Mouse (Mus musculus) neural tube, embryonic 15.5 days (tissue): ENCODE data around the gene Ccdc88c. TPM values are rescaled to one million over a fixed set of nuclear protein-coding genes. Genes with fewer than 3 reads are reported as not detected.
A peak's percentile ranks its signal among the peaks of the same experiment; 100 is the strongest.

Source experiments
- ATAC-seq: fragments of 200-750 bp; cut with Nextera tagmentation; 2 replicates; pipeline ENCODE4 v1.8.0; 2017; ENCODE audit warnings: mild to moderate bottlenecking, moderate TSS enrichment, moderate library complexity; ENCODE audit not compliant: low FRiP score
- H3K27ac ChIP-seq: fragments of 300-500 bp; sonication (generic); replicated peaks from 2 replicates; pipeline ENCODE4 v1.5.1; 2015; ENCODE audit warnings: mild to moderate bottlenecking, inconsistent platforms
- H3K27me3 ChIP-seq: fragments of 300-500 bp; sonication (generic); replicated peaks from 2 replicates; pipeline ENCODE4 v1.6.1; 2015; ENCODE audit warnings: inconsistent platforms
- H3K36me3 ChIP-seq: fragments of 300-500 bp; sonication (generic); 2 replicates; pipeline ENCODE4 v1.6.1; 2015; ENCODE audit warnings: inconsistent platforms
- H3K4me1 ChIP-seq: fragments of 300-500 bp; sonication (generic); 2 replicates; pipeline ENCODE4 v1.6.1; 2015; ENCODE audit warnings: inconsistent platforms
- H3K4me2 ChIP-seq: fragments of 300-500 bp; sonication (generic); 2 replicates; pipeline ENCODE4 v1.6.1; 2015; ENCODE audit warnings: inconsistent platforms, mild to moderate bottlenecking, moderate library complexity
- H3K4me3 ChIP-seq: fragments of 300-500 bp; sonication (generic); replicated peaks from 2 replicates; pipeline ENCODE4 v1.5.1; 2015; ENCODE audit warnings: mild to moderate bottlenecking, inconsistent platforms
- H3K9ac ChIP-seq: fragments of 300-500 bp; sonication (generic); replicated peaks from 2 replicates; pipeline ENCODE4 v1.6.1; 2015; ENCODE audit warnings: mild to moderate bottlenecking, inconsistent platforms
- H3K9me3 ChIP-seq: fragments of 300-500 bp; sonication (generic); replicated peaks from 2 replicates; pipeline ENCODE4 v1.6.1; 2016; ENCODE audit warnings: inconsistent platforms
- WGBS: fragments of 180-500 bp; shearing (Covaris S2); methylation state at CpG from one replicate; pipeline ENCODE4 v1.1.7; 2015; ENCODE audit warnings: mixed read lengths; 5-methylcytosine and 5-hydroxymethylcytosine counted together
- polyA plus RNA-seq: library from polyadenylated mRNA; unstranded; fragments of >200 nt; fragmentation: Nextera tagmentation; extraction: Ambion mirVana; gene quantifications from 2 replicates; pipeline ENCODE4 v1.2.1, GENCODE M21; 2015

Gene Ccdc88c
- polyA plus RNA-seq, 1 experiment from 2014 or later: 9.6 TPM

- H3K4me2 ChIP-seq: no peak overlapping the region
- peaks cover 35% of the 10 kb centered on the region for H3K4me1 ChIP-seq
- no peaks in the 10 kb centered on the region for H3K9me3 ChIP-seq
- H3K27me3 ChIP-seq: no peaks in the 10 kb centered on the region
- 78% methylated on average over 9 of the region's 9 CpGs for WGBS
- no peak for ATAC-seq
- no peaks in the 10 kb centered on the region for H3K36me3 ChIP-seq
- 0 out of 2 replicates have a peak overlapping the region, but pooled peaks have one; percentile 18 for H3K27ac ChIP-seq
- H3K4me3 ChIP-seq: no peak overlapping the region
- H3K9ac ChIP-seq: no peak overlapping the region
These were observed 21.4 kb downstream of the Ccdc88c start for GRCm38 (mm10) chr12:101007427-101007826.

DNA sequence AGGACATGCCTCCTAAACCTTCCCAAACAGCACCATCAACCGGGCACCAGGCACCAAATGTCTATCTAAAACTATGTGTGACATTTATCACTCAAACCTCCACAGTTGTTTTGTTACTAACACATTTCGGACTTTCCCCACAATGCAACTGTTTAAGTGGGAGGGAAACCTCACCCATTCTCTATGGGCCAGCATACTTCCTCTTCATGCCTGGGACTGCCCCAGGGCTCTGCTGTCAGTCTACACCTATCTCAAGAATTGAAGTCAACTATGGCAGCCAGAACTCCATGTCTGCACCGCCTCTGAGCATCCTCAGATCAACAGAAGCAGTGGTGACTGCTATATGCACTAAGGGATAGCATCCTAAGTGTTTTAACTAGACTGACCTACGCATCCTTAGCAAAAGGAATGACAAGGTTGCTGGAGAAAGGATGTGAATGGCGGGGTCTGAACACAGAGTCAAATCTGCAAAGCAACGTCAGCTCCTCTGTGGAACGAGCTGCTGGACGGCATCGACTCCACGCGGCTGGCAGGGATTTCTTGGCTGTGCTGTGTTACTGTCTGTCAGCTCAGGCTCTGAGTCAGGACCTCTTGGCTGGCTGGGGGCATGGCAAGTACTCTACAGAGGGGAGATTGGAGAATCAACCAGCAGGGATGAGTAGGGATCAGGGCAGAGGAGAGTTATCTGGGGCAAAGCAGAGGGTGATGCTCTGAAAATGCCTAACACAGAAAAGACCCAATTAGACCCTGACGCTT, 23.0 kb downstream of the Ccdc88c start:
- Histone ChIP-seq H3K27me3 (no peaks in the 10 kb centered on the region), H3K4me3 (no peak overlapping the region), H3K4me1 (peaks cover 36% of the 10 kb centered on the region), H3K4me2 (no peak overlapping the region), H3K27ac (no peak overlapping the region), H3K9ac (no peak overlapping the region), H3K36me3 (no peaks in the 10 kb centered on the region), H3K9me3 (no peaks in the 10 kb centered on the region)
- 89% methylated on average over 12 of the region's 12 CpGs for WGBS
- no peak for ATAC-seq

DNA sequence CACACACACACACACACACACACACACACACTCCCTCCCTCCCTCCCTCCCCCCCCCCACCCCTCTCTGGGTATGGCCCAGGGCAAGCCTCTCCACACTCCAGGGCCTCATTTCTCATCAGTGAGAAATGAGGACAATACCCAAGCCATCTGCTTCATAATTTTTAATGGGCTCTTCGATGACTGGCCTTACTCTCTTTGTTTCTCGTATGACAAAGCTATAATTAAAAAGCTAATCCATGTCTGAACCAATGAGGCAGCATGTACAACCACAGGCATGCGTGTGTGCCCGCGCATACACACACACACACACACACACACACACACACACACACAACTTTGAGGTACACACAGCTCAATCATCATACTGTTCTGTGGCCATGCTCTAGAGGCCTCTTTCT, 23.9 kb downstream of the Ccdc88c start:
- Histone ChIP-seq H3K36me3 (no peaks in the 10 kb centered on the region), H3K4me3 (no peak overlapping the region), H3K9me3 (no peaks in the 10 kb centered on the region), H3K4me1 (peaks cover 35% of the 10 kb centered on the region), H3K27ac (no peak overlapping the region), H3K4me2 (no peak overlapping the region), H3K9ac (no peak overlapping the region), H3K27me3 (no peaks in the 10 kb centered on the region)
- 29% methylated on average over 5 of the region's 5 CpGs for WGBS
- no peak for ATAC-seq

- H3K27ac ChIP-seq: no peak overlapping the region
- no peak overlapping the region for H3K4me3 ChIP-seq
- WGBS: 39% methylated on average over 4 of the region's 4 CpGs
- no peaks in the 10 kb centered on the region for H3K36me3 ChIP-seq
- no peak for ATAC-seq
- H3K9ac ChIP-seq: no peak overlapping the region
- no peak overlapping the region for H3K4me2 ChIP-seq
- H3K4me1 ChIP-seq: peaks cover 41% of the 10 kb centered on the region
- no peaks in the 10 kb centered on the region for H3K27me3 ChIP-seq
- no peaks in the 10 kb centered on the region for H3K9me3 ChIP-seq
These were observed 25.9 kb downstream of the Ccdc88c start for GRCm38 (mm10) chr12:101002801-101003513.

DNA sequence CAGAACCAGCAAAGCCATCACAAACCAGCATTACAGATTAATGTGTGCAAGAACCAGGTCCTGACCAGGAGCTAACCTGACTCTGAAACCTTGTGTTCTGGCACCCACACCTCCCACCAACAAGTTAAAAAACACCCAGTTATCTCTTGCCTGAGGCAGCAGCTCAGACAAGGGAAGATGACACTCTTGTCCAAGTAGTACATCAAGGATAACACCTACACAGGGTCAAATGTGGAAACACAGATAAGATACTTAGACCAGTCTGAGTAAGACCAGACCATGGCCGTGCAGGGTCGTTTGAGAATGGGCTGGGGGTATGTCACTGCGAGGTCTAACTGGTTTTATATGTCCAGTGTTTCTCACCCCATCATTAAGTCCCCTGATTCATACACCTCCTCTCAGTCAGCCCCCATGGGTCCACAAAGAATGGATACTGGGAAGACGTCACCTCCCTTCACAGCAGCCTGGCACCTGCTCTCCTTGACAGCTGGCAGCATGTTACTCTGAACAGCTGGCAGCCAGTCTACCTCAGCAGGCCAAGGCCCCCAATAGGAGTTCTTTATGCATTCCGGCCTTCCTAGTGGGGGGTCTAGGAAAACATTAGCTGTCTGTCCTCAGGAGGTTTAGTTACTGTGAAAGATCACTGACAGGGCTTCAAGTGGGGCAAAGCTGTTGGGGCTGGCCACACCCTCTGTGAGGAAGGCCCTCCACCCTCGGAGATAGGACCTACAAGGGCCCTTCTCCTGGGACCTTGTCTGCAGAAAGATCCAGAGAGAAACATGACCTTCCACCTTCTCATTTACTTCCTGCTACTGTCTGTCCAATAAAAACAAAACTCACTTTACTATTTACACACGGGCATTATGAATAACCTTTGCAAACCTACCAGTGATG, 29.5 kb downstream of the Ccdc88c start:
- Histone ChIP-seq H3K9me3 (no peaks in the 10 kb centered on the region), H3K27me3 (no peaks in the 10 kb centered on the region), H3K4me1 (peaks cover 49% of the 10 kb centered on the region), H3K27ac (no peak overlapping the region), H3K36me3 (no peaks in the 10 kb centered on the region), H3K4me2 (no peak overlapping the region), H3K9ac (no peak overlapping the region), H3K4me3 (no peak overlapping the region)
- no peak for ATAC-seq
- WGBS: 44% methylated on average over 7 of the region's 7 CpGs

- Histone ChIP-seq H3K9me3 (no peaks in the 10 kb centered on the region), H3K9ac (no peak overlapping the region), H3K27me3 (no peaks in the 10 kb centered on the region), H3K4me3 (no peak overlapping the region), H3K27ac (no peak overlapping the region), H3K36me3 (no peaks in the 10 kb centered on the region), H3K4me2 (no peak overlapping the region), H3K4me1 (peaks cover 46% of the 10 kb centered on the region)
- 46% methylated on average over 8 of the region's 8 CpGs for WGBS
- no peak for ATAC-seq
These were observed 30.3 kb downstream of the Ccdc88c start for GRCm38 (mm10) chr12:100998564-100998962.

- Histone ChIP-seq H3K4me1 (peaks cover 50% of the 10 kb centered on the region), H3K4me2 (no peak overlapping the region), H3K36me3 (no peaks in the 10 kb centered on the region), H3K27ac (no peak overlapping the region), H3K4me3 (no peak overlapping the region), H3K9me3 (no peaks in the 10 kb centered on the region), H3K27me3 (no peaks in the 10 kb centered on the region), H3K9ac (no peak overlapping the region)
- 30% methylated on average over 10 of the region's 10 CpGs for WGBS
- no peak for ATAC-seq
These were observed 30.9 kb downstream of the Ccdc88c start for GRCm38 (mm10) chr12:100997830-100998563.

- ATAC-seq: no peak
- no peaks in the 10 kb centered on the region for H3K27me3 ChIP-seq
- H3K27ac ChIP-seq: peak overlapping the region; percentile 1; the same call in 1 of the 2 replicates
- no peak overlapping the region for H3K9ac ChIP-seq
- WGBS: 34% methylated on average over 5 of the region's 5 CpGs
- H3K36me3 ChIP-seq: no peaks in the 10 kb centered on the region
- H3K9me3 ChIP-seq: no peaks in the 10 kb centered on the region
- H3K4me1 ChIP-seq: peaks cover 53% of the 10 kb centered on the region
- H3K4me2 ChIP-seq: no peak overlapping the region
- H3K4me3 ChIP-seq: no peak overlapping the region
These were observed 32.4 kb downstream of the Ccdc88c start for GRCm38 (mm10) chr12:100996378-100996898.

GRCm38 (mm10) chr12:100995607-100996377, 33.1 kb downstream of the Ccdc88c start:
- Histone ChIP-seq H3K9me3 (no peaks in the 10 kb centered on the region), H3K27ac (peak overlapping the region; percentile 1; the same call in 1 of the 2 replicates), H3K27me3 (no peaks in the 10 kb centered on the region), H3K4me3 (no peak overlapping the region), H3K4me2 (no peak overlapping the region), H3K36me3 (no peaks in the 10 kb centered on the region), H3K4me1 (peaks cover 54% of the 10 kb centered on the region), H3K9ac (no peak overlapping the region)
- ATAC-seq: no peak
- 49% methylated on average over 16 of the region's 16 CpGs for WGBS

DNA sequence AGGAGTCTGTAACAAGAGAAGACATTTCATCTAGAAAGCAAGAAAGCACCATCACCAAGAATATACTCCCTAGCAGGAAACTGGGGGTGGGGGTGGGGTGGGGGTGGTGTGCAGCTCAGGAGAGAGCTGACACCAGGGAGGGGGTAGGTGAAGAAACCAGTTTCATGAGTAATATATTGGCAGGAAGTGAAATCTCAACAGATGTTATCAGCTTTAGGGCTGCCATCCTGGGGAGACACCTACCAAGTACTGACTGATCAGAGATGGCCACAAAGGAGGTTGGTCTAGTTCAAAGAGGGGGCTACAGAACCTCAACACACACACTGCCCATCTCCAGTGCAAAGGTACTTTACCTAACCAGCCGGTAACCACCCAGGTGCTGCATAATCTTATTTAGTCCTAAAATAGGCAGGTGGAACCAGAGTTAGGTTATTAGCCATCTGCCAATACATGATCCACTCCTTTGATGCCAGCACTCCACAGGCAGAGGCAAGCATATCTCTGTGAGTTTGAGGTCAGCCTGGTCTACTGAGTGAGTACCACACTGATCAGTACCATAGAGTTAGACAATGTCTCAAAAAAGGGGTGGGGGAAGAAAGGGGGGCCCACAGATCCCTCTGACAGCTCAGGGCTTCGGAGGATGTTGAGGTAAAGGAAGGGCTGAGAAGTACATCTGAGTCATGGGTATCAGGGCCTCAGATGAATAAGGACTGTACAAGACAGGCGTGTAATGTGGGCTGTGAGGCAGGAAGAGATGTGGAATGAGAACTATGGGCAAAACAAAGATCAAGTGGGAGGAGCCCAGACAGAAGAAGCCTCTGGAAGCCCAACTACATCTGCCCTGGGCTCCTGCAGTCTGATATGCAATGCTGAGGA, 34.5 kb downstream of the Ccdc88c start:
- H3K4me1 ChIP-seq: peaks cover 64% of the 10 kb centered on the region
- no peak overlapping the region for H3K4me3 ChIP-seq
- no peak overlapping the region for H3K4me2 ChIP-seq
- no peak overlapping the region for H3K27ac ChIP-seq
- H3K9me3 ChIP-seq: no peaks in the 10 kb centered on the region
- ATAC-seq: no peak
- H3K27me3 ChIP-seq: no peaks in the 10 kb centered on the region
- H3K9ac ChIP-seq: no peak overlapping the region
- no peaks in the 10 kb centered on the region for H3K36me3 ChIP-seq
- WGBS: 85% methylated on average over 3 of the region's 3 CpGs
